Mouse (Mus musculus): Measurements from ENCODE around the gene Psrc1. TPM values are rescaled to one million over a fixed set of nuclear protein-coding genes. Genes with fewer than 3 reads are reported as not detected.

Gene Psrc1
- polyA plus RNA-seq, 1 experiment = 27.1 TPM

DNA sequence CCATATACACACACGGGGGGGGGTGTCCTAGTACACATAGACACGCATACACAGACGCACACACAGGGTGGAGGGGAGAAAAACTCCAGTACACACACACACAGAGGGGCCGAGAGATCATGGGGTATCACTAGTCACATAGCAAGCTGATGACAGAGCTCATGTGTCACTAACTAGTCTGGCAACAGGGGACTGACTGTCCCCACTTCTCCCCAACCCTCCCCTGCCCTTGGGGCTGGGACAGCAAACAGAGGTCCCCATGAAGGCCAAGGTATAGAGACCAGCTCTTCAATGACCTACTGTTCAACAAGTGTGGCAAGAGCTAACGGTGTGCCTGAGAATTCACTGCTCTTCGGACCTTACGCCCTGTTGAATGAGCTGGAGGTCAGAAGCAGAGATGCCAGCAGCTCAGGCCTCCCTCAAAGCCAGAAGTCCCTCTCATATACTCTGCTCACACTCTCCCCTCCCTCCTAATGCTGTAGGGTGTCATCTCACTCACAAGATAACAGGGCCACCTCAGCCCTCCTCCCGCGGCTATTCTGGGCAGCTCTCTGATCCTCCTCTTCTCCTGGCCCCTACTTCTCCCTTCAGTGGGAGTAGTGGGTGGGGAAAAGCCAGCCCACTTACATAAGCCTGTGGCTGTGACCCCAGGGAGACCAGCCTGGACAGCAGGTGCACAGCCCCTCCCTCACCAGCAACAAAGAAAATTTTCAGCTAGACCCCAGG is 19.2 kb upstream of the Psrc1 start, which contains the start of gene Mybphl:
TSS of gene Mybphl (plus strand) at position 642 of the 726 bp plus-strand sequence.
- TF ChIP-seq CTCF (IDR thresholded peaks at IDR 0.05; ENCODE audit: borderline replicate concordance, extremely low read depth, insufficient read depth, insufficient read length) (no peak), POLR2A (IDR thresholded peaks at IDR 0.05; ENCODE audit: borderline replicate concordance, extremely low read depth, insufficient read depth, insufficient read length, poor library complexity, severe bottlenecking) (no peak)
- DNase-seq (ENCODE audit: low read depth) = no peak

DNA sequence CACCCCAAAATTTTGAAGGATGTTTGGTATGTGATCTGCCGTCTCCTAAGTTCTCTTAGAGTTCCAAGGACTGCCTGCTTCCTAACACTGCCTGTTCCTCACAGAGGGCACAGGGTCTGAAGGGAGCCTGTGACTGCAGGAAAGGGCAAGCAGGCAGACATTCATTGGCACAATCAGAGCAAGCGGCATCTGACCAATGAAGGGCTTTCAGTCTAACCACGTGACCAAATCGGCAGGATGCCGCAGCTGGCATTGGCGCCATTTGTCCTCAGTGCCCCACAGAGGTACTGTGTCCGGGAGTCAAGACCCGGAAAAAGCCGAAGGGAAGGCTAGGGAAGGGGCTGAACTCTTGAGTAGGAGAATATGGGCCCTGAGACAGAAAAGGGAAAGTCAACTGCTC is 16.5 kb upstream of the Psrc1 start:
- DNase-seq (ENCODE audit: low read depth) = peak; percentile 67

DNA sequence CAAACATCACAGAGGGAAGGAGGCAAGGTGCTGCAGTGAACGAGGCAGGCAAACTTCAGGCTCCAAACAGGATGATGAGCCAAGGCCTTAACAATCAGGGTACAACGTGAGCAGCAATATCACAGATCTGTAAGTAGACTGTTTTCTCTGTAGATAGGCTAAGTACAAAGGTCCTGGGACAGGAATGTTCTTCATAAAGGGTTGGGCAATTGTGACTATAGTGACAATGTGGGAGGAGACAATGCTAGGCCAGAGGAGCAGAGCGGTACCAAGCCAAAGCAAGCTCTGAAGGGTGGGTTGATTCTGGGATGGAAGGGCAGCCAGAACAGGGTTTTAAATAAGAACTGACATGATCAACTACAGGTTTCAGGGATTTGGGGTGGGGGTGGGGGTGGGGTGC is 15.8 kb upstream of the Psrc1 start:
- DNase-seq (ENCODE audit: low read depth) = no peak
- TF ChIP-seq CTCF (IDR thresholded peaks at IDR 0.05; ENCODE audit: borderline replicate concordance, extremely low read depth, insufficient read depth, insufficient read length) (no peak), POLR2A (IDR thresholded peaks at IDR 0.05; ENCODE audit: borderline replicate concordance, extremely low read depth, insufficient read depth, insufficient read length, poor library complexity, severe bottlenecking) (no peak)

More for the DNA sequence above, 16.5 kb upstream of the Psrc1 start:
- TF ChIP-seq CTCF (IDR thresholded peaks at IDR 0.05; ENCODE audit: borderline replicate concordance, extremely low read depth, insufficient read depth, insufficient read length) (no peak), POLR2A (IDR thresholded peaks at IDR 0.05; ENCODE audit: borderline replicate concordance, extremely low read depth, insufficient read depth, insufficient read length, poor library complexity, severe bottlenecking) (no peak)

DNA sequence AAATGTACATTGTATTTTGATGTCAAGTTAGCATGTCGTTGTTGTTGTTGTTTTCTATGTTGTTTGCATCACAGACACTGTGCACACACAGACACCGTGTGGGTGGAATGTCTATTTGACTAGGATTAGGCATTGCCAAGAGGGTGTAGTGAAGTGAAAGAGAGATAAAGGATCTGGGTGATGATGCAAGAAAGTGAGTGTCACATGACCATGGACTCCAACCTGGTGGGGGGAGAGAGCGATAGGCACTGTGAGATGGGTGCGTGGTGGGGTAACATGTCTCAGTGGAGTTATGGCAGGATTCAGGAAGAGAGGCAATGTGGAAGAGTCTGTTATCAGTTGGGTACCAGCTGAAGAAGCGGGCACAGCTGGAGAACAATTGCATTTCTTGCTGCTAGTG is 14.9 kb upstream of the Psrc1 start:
- no peak for TF ChIP-seq CTCF (IDR thresholded peaks at IDR 0.05; ENCODE audit: borderline replicate concordance, extremely low read depth, insufficient read depth, insufficient read length)
- no peak for TF ChIP-seq POLR2A (IDR thresholded peaks at IDR 0.05; ENCODE audit: borderline replicate concordance, extremely low read depth, insufficient read depth, insufficient read length, poor library complexity, severe bottlenecking)
- DNase-seq (ENCODE audit: low read depth) = no peak

DNA sequence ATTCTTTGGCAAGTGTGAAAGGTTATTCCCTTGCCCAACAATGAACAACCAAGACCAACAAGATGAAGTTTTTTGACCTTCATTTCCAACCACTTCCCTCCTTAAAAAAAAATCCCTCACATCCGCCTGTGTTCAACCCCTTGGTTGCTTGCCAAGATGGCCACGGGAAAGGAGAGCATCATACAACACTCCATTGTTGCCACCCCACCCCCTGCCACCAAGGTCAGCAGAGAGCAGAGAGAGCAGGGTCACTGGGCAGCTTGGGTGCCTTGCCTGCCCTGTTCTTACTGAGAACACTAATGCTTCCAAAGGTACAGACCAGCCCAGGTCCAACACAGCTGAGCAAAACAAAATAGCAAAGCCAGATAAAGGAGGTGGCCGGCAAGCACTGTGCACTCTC is 11.4 kb upstream of the Psrc1 start:
- TF ChIP-seq CTCF (IDR thresholded peaks at IDR 0.05; ENCODE audit: borderline replicate concordance, extremely low read depth, insufficient read depth, insufficient read length) = no peak
- no peak for TF ChIP-seq POLR2A (IDR thresholded peaks at IDR 0.05; ENCODE audit: borderline replicate concordance, extremely low read depth, insufficient read depth, insufficient read length, poor library complexity, severe bottlenecking)
- no peak for DNase-seq (ENCODE audit: low read depth)

DNA sequence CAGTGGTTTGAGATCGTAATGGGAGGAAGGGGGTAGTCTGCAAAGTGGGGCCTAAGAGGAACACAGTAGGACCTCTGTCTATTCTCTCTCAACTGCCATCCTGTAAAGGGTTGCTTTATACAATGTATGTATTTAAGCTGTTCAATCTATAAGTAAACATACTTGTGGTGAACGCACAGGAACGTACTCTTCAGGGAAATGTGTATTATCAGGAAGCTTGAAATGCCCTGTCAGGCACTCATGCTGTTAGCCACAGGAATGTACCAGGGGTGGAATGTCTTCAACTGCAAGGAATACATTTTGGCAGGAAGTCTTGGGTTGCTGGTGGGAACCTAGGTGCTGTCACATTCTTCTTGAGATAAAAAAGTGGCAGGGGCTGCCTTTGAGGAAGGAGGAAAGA is 10.9 kb upstream of the Psrc1 start:
- TF ChIP-seq POLR2A (IDR thresholded peaks at IDR 0.05; ENCODE audit: borderline replicate concordance, extremely low read depth, insufficient read depth, insufficient read length, poor library complexity, severe bottlenecking) = no peak
- no peak for TF ChIP-seq CTCF (IDR thresholded peaks at IDR 0.05; ENCODE audit: borderline replicate concordance, extremely low read depth, insufficient read depth, insufficient read length)
- DNase-seq (ENCODE audit: low read depth) = no peak

DNA sequence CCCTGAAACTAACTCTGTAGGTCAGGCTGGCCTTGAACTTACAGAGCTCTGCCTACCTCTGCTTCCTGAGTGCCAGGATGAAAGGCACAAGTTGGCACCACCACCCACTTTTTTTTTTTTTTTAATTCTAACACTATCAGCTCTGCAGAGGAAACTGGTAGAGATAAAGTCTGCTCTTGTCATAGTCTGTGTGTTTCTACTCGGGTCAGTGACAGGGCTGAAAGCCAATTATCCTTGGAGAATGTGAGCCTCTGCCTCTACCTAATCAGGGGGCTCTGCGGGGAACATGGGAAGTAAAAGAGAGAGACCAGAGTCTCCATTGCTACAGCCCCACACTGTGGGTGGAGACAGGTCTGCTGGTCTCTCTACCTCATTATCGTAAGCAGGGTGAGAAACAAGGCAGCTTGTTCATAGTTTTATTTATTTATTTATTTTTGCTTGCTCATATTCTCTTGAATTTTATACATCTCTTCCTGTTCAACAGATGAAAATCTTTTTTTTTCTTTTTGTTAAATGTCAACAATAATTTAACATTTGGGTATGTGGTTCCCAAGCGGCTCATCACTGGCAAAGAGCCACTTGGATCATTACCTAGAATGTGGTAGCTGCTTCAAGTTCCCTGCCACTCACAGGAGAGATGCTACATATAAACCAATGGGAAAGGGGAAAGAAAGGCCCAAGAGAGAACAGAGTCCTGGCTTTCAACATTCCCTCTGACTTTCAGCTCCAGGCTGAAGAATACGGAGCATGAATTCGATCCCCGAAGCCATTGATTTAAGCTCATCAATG is 4.6 kb upstream of the Psrc1 start:
- DNase-seq (ENCODE audit: low read depth) = peak; percentile 66
- TF ChIP-seq POLR2A (IDR thresholded peaks at IDR 0.05; ENCODE audit: borderline replicate concordance, extremely low read depth, insufficient read depth, insufficient read length, poor library complexity, severe bottlenecking) = no peak

DNA sequence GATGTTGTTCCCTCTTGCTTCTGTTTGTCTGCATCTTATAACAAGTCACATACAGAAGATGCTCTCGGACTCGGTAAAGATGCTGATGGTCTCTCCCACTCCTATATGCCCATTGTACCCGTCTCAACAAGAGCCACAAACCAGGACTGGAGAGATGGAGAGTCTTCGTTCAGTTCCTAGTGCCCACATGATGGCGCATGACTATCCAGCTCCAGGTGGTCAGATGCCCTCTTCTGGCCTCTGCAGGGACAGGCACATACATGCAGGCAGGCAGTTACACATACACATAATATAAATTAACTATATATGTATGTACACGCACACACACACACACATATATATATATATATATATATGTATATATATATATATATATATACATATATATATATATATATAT is 2.9 kb upstream of the Psrc1 start:
- TF ChIP-seq POLR2A (IDR thresholded peaks at IDR 0.05; ENCODE audit: borderline replicate concordance, extremely low read depth, insufficient read depth, insufficient read length, poor library complexity, severe bottlenecking) = no peak
- TF ChIP-seq CTCF (IDR thresholded peaks at IDR 0.05; ENCODE audit: borderline replicate concordance, extremely low read depth, insufficient read depth, insufficient read length) = peak; percentile 35; the same call in 1 of the 2 replicates

DNA sequence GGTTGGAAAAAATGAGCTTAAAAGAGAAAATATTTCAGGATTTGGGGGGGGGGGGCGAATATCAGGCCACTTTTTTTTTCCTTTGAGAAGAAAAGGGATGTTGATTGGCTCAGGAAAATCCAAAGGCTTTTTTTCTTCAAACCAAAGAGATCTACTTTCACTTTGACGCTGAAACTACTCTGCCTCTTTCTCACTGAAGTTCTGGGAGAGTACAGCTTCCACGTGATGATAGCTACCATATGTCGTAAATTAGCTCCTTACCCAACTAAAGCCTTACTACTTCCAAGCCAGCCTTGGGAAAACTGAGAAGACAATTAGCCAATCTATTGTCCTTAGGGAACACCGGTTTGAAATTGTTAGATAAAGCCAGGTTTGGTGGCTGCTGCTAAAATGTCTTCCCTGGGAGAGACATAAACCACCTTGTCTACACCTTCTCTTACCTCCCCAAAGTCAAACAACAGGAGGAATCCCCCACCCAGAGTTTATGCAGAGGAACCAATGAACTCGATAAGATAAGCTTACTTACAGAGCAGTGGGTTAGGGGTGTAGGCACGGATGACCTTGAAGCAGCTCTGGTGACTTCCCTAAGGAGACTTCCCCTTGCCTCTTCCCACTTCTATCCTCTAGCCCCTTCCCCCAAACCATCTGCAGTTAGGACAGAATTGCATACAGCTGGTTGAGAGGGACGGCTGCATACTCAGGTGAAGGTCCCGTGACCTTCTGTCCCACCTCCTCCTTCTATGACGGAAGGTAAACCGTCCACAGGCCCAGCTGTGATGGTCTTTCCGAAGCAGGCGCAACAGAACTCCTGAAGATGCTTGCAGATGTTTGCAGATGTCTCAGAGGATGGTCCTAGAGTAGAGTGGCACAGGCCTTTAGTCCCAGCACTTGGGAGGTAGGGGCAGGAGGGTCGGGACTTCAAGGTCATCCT is 1.4 kb upstream of the Psrc1 start:
- no peak for DNase-seq (ENCODE audit: low read depth)
- TF ChIP-seq CTCF (IDR thresholded peaks at IDR 0.05; ENCODE audit: borderline replicate concordance, extremely low read depth, insufficient read depth, insufficient read length) = no peak
- no peak for TF ChIP-seq POLR2A (IDR thresholded peaks at IDR 0.05; ENCODE audit: borderline replicate concordance, extremely low read depth, insufficient read depth, insufficient read length, poor library complexity, severe bottlenecking)

More for the DNA sequence above, 2.9 kb upstream of the Psrc1 start:
- DNase-seq (ENCODE audit: low read depth) = no peak

DNA sequence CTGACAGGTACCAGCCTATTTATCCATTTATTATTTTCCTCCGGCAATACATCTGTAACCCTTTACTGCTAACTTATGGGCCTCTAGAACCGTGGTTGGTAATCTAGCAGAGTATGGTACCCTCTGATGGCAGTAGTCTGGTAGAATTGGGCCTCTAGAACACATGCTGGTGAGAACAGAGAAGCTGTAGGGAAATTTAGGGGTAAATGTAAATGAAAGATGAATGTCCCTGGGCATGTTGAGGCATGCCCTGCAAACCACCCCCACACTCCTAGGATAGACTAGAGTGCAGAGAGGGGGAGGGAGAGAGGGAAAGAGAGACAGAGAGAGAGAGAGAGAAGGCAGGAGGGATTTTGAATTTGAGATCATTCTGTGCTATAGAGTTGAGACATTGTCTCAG is 786 bp downstream of the Psrc1 start:
- no peak for DNase-seq (ENCODE audit: low read depth)
- no peak for TF ChIP-seq POLR2A (IDR thresholded peaks at IDR 0.05; ENCODE audit: borderline replicate concordance, extremely low read depth, insufficient read depth, insufficient read length, poor library complexity, severe bottlenecking)
- TF ChIP-seq CTCF (IDR thresholded peaks at IDR 0.05; ENCODE audit: borderline replicate concordance, extremely low read depth, insufficient read depth, insufficient read length) = no peak

DNA sequence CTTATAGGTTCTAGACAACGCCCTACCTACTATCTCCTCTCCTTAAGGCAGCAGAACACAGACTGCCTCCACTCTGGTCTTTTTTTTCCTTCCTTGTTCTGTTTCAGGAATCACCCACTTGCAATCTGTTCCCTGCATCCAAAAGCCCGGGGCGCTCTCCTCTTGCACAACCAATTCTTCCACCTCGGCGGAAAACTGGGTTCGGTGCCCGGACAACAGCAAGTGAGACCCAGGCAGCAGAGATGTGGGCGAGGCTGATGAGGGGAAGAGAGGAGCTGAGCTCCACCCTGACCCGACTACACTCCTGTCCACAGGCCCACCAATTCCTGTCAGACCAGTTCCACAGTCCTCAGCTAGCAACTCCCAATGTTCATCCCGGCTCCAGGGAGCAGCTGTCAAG is 2.5 kb downstream of the Psrc1 start:
- no peak for DNase-seq (ENCODE audit: low read depth)
- TF ChIP-seq POLR2A (IDR thresholded peaks at IDR 0.05; ENCODE audit: borderline replicate concordance, extremely low read depth, insufficient read depth, insufficient read length, poor library complexity, severe bottlenecking) = no peak
- no peak for TF ChIP-seq CTCF (IDR thresholded peaks at IDR 0.05; ENCODE audit: borderline replicate concordance, extremely low read depth, insufficient read depth, insufficient read length)
